Mouse (Mus musculus) forelimb bud, embryonic 11.5 days (tissue): Measurements from ENCODE around the gene B4galt3.

ENCODE experiments used
- DNase-seq: peaks from one replicate; pipeline ENCODE4 v3.0.0-alpha.2; 2012; ENCODE audit warnings: low read depth, low spot score

B4galt3 gene

GRCm38 (mm10) chr1:171269848-171270572 is at the start of gene B4galt3:
B4galt3 (plus strand) TSS chr1:171270328.
- peak; percentile 86 for DNase-seq

- peak; percentile 83 for DNase-seq
Measured at GRCm38 (mm10) chr1:171220871-171221270, 49.3 kb upstream of the B4galt3 start.

- DNase-seq = no peak
Measured at GRCm38 (mm10) chr1:171221281-171222193, 48.6 kb upstream of the B4galt3 start.

GRCm38 (mm10) chr1:171222238-171223155 is 47.6 kb upstream of the B4galt3 start, which contains the start of gene Tomm40l:
Tomm40l (minus strand) TSS chr1:171222514.
- peak; percentile 98 for DNase-seq

GRCm38 (mm10) chr1:171223168-171223567 is 47.0 kb upstream of the B4galt3 start:
- DNase-seq = no peak

GRCm38 (mm10) chr1:171223796-171224195 is 46.3 kb upstream of the B4galt3 start:
- no peak for DNase-seq

- no peak for DNase-seq
Measured at GRCm38 (mm10) chr1:171224857-171225256, 45.3 kb upstream of the B4galt3 start, which contains the start of gene Apoa2. Apoa2 (plus strand) TSS chr1:171225054.

GRCm38 (mm10) chr1:171226780-171227179 is 43.3 kb upstream of the B4galt3 start:
- DNase-seq = no peak

- no peak for DNase-seq
Measured at GRCm38 (mm10) chr1:171227879-171228278, 42.2 kb upstream of the B4galt3 start.

GRCm38 (mm10) chr1:171229750-171230149 is 40.4 kb upstream of the B4galt3 start:
- DNase-seq = no peak

GRCm38 (mm10) chr1:171230215-171230614 is 39.9 kb upstream of the B4galt3 start:
- DNase-seq = peak; percentile 72

GRCm38 (mm10) chr1:171231844-171232243 is 38.3 kb upstream of the B4galt3 start:
- no peak for DNase-seq

GRCm38 (mm10) chr1:171232348-171232747 is 37.8 kb upstream of the B4galt3 start:
- no peak for DNase-seq

- DNase-seq = no peak
Measured at GRCm38 (mm10) chr1:171232800-171233730, 37.1 kb upstream of the B4galt3 start.

- DNase-seq = no peak
Measured at GRCm38 (mm10) chr1:171234126-171234525, 36.0 kb upstream of the B4galt3 start, which contains the start of gene Fcer1g. Fcer1g (minus strand) TSS chr1:171234365.

GRCm38 (mm10) chr1:171234538-171234937 is 35.6 kb upstream of the B4galt3 start:
- DNase-seq = no peak

- no peak for DNase-seq
Measured at GRCm38 (mm10) chr1:171235791-171236190, 34.3 kb upstream of the B4galt3 start.

GRCm38 (mm10) chr1:171237438-171237837 is 32.7 kb upstream of the B4galt3 start:
- no peak for DNase-seq

- DNase-seq = no peak
Measured at GRCm38 (mm10) chr1:171238463-171238862, 31.7 kb upstream of the B4galt3 start.
